Mouse (Mus musculus) embryonic facial prominence, embryonic 10.5 days (tissue): ENCODE measurements around the gene Mapk10. TPM values are rescaled to one million over a fixed set of nuclear protein-coding genes. Genes with fewer than 3 reads are reported as not detected.

ENCODE experiments used
- DNase-seq: peaks from one replicate; pipeline ENCODE4 v3.0.0-alpha.2; 2017; ENCODE audit warnings: low spot score
- H3K27ac ChIP-seq: fragments of 300-500 bp; sonication (generic); replicated peaks from 2 replicates; pipeline ENCODE4 v1.5.1; 2016; ENCODE audit warnings: mild to moderate bottlenecking
- H3K27me3 ChIP-seq: fragments of 300-500 bp; sonication (generic); replicated peaks from 2 replicates; pipeline ENCODE4 v1.6.1; 2016; ENCODE audit warnings: low read depth, mild to moderate bottlenecking; ENCODE audit not compliant: poor library complexity, severe bottlenecking
- H3K36me3 ChIP-seq: fragments of 300-500 bp; sonication (generic); replicated peaks from 2 replicates; pipeline ENCODE4 v1.6.1; 2016; ENCODE audit warnings: mild to moderate bottlenecking, moderate library complexity
- H3K4me1 ChIP-seq: fragments of 300-500 bp; sonication (generic); 2 replicates; pipeline ENCODE4 v1.6.1; 2016
- H3K4me3 ChIP-seq: fragments of 300-500 bp; sonication (generic); 2 replicates; pipeline ENCODE4 v1.5.1; 2016; ENCODE audit warnings: mild to moderate bottlenecking, moderate library complexity
- H3K9me3 ChIP-seq: fragments of 300-500 bp; sonication (generic); 2 replicates; pipeline ENCODE4 v1.6.1; 2016; ENCODE audit warnings: mild to moderate bottlenecking
- WGBS: fragments of 180-500 bp; shearing (Covaris S2); methylation state at CpG from one replicate; pipeline ENCODE4 v1.1.7; 2016; 5-methylcytosine and 5-hydroxymethylcytosine counted together
- polyA plus RNA-seq: library from polyadenylated mRNA; unstranded; fragments of >200 nt; fragmentation: Nextera tagmentation; extraction: Ambion mirVana; gene quantifications from 2 replicates; pipeline ENCODE4 v1.2.1, GENCODE M21; 2016

Gene Mapk10
- polyA plus RNA-seq, 1 experiment from 2014 or later = 6.6 TPM

DNA sequence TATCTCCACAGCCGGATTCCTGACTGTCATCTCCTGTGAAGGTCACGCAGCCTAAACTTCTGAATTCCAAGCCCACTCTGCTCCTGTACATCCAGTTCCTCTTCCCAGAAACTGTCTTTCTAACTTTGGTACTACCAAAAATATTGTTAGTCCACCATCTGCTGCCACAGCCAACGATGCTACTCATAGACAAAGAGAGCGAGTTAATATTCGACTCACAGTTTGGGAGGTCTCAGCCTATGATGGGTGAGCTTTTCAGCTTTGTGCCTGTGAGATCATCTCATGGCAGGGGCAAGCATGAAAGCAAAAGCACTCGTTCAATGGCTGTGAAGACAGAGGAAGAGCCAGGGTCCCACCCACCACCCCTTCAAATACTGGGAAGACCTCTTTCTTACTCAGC, 16.6 kb downstream of the Mapk10 start:
- H3K27me3 ChIP-seq = no peaks in the 10 kb centered on the region
- no peak overlapping the region for H3K4me3 ChIP-seq
- 83% methylated on average over 6 of the region's 6 CpGs for WGBS
- H3K9me3 ChIP-seq = no peaks in the 10 kb centered on the region
- no peaks in the 10 kb centered on the region for H3K36me3 ChIP-seq
- H3K4me1 ChIP-seq = no peaks in the 10 kb centered on the region
- no peak overlapping the region for H3K27ac ChIP-seq
- no peak for DNase-seq

GRCm38 (mm10) chr5:103193700-103194099, 17.4 kb downstream of the Mapk10 start:
- Histone ChIP-seq H3K9me3 (no peaks in the 10 kb centered on the region), H3K27me3 (no peaks in the 10 kb centered on the region), H3K36me3 (no peaks in the 10 kb centered on the region), H3K27ac (no peak overlapping the region), H3K4me1 (no peaks in the 10 kb centered on the region), H3K4me3 (no peak overlapping the region)
- 83% methylated on average over 3 of the region's 3 CpGs for WGBS
- no peak for DNase-seq

- Histone ChIP-seq H3K36me3 (no peaks in the 10 kb centered on the region), H3K4me3 (no peak overlapping the region), H3K9me3 (no peaks in the 10 kb centered on the region), H3K27me3 (no peaks in the 10 kb centered on the region), H3K4me1 (no peaks in the 10 kb centered on the region), H3K27ac (no peak overlapping the region)
- no peak for DNase-seq
- WGBS = 33% methylated on average over 4 of the region's 4 CpGs
Observed at GRCm38 (mm10) chr5:103191577-103191976, 19.6 kb downstream of the Mapk10 start.

DNA sequence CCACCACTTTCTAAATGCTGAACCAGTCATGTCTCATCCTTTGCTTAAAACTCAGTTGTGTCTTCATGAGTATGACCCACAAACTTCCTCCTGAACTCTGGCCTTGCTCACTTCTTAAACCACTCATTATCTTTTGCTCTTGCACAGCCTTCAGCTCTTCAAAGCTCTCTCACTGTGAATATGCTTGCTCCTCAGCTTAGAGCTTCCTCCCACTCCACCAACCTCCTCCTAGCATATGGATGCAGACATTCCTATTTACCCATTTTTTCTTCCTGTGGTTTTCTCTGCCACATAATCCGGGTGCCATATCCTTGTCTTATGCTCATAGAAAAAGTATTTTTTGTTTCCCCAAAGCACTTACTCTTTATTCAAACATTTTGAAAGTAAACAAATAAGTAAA, 26.9 kb downstream of the Mapk10 start:
- Histone ChIP-seq H3K4me1 (no peaks in the 10 kb centered on the region), H3K27me3 (no peaks in the 10 kb centered on the region), H3K27ac (no peak overlapping the region), H3K4me3 (no peak overlapping the region), H3K36me3 (no peaks in the 10 kb centered on the region), H3K9me3 (peaks cover 6% of the 10 kb centered on the region; the same call in 1 of the 2 replicates)
- DNase-seq = no peak
- WGBS = 96% methylated on average over 1 of the region's 1 CpGs

DNA sequence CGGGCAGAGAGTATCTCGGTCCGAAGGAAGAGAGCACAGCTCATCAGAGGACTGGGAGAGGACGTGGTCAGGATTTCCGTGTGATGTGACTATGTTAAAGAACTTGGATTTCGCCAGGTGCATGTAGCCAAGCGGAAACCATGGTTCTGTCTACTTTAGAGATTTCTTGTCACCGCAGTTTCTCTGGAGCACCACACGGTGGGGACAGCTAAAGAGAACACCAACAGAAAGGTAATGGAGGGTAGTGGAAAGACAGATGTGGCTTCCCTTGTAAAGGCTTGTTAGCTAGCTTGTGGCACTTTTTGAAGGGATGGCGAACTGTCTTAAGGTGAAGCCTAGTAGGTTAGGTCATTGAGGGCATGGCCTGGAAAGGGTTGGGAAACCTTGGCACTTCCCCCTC, 29.5 kb downstream of the Mapk10 start:
- 90% methylated on average over 10 of the region's 10 CpGs for WGBS
- no peaks in the 10 kb centered on the region for H3K27me3 ChIP-seq
- DNase-seq = no peak

DNA sequence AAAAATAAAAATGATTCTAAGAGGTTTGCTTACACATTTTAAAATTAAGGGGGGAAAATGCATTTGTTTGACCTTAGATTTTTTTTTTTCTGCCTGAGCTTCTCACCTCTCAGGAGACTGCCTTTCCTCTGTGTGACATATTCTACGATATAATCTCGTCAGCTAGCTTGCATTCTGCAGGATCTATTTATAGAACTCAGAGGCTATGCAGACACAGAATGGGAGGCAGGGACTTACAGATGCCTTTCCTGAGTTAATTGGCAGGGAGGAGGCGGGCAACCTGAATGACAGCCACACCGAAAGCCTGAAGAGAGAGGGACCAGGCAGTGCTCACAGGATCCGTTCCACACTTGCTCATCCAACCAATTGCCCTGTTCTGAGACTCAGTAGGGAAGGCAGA, 34.1 kb downstream of the Mapk10 start:
- DNase-seq = no peak
- Histone ChIP-seq H3K36me3 (no peaks in the 10 kb centered on the region), H3K9me3 (no peaks in the 10 kb centered on the region), H3K27ac (no peak overlapping the region), H3K4me3 (no peak overlapping the region), H3K27me3 (no peaks in the 10 kb centered on the region), H3K4me1 (peaks cover 6% of the 10 kb centered on the region)
- WGBS = 42% methylated on average over 5 of the region's 5 CpGs

More for the DNA sequence above, 29.5 kb downstream of the Mapk10 start:
- H3K4me1 ChIP-seq = peaks cover 6% of the 10 kb centered on the region
- H3K36me3 ChIP-seq = no peaks in the 10 kb centered on the region
- H3K9me3 ChIP-seq = peaks cover 6% of the 10 kb centered on the region; the same call in 1 of the 2 replicates
- no peak overlapping the region for H3K4me3 ChIP-seq
- no peak overlapping the region for H3K27ac ChIP-seq

GRCm38 (mm10) chr5:103175989-103176388, 35.1 kb downstream of the Mapk10 start:
- Histone ChIP-seq H3K9me3 (no peaks in the 10 kb centered on the region), H3K4me3 (no peak overlapping the region), H3K27me3 (no peaks in the 10 kb centered on the region), H3K4me1 (peaks cover 6% of the 10 kb centered on the region), H3K36me3 (no peaks in the 10 kb centered on the region), H3K27ac (no peak overlapping the region)
- no peak for DNase-seq
- WGBS = 87% methylated on average over 7 of the region's 7 CpGs

- Histone ChIP-seq H3K9me3 (0 out of 2 replicates have a peak, but pooled peaks cover 3% of the 10 kb centered on the region), H3K36me3 (no peaks in the 10 kb centered on the region), H3K27ac (no peak overlapping the region), H3K4me1 (peaks cover 6% of the 10 kb centered on the region), H3K27me3 (no peaks in the 10 kb centered on the region), H3K4me3 (no peak overlapping the region)
- 86% methylated on average over 7 of the region's 7 CpGs for WGBS
- no peak for DNase-seq
Observed at GRCm38 (mm10) chr5:103174607-103175006, 36.5 kb downstream of the Mapk10 start.

DNA sequence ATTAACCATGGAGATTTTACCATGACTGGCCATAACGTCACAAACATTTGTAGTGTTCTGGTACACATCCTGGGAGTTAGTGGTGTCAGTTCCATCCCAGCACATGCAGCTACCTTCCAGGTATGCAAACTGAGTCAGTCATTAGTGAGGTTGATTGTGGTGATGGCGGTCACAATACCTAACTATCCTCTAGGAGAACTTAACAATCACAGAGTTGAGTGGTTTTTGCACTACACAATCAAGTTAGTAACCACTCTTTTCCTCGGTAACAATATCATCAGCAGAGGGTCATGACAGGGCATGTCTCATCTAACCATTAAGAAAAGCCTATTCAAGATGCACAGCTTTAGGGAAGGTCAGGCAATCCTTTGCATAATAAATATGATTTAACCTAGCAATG, 39.9 kb downstream of the Mapk10 start:
- H3K36me3 ChIP-seq = no peaks in the 10 kb centered on the region
- no peaks in the 10 kb centered on the region for H3K27me3 ChIP-seq
- H3K9me3 ChIP-seq = 0 out of 2 replicates have a peak, but pooled peaks cover 6% of the 10 kb centered on the region
- H3K27ac ChIP-seq = no peak overlapping the region
- 87% methylated on average over 3 of the region's 3 CpGs for WGBS
- H3K4me1 ChIP-seq = no peaks in the 10 kb centered on the region
- no peak overlapping the region for H3K4me3 ChIP-seq
- DNase-seq = no peak

DNA sequence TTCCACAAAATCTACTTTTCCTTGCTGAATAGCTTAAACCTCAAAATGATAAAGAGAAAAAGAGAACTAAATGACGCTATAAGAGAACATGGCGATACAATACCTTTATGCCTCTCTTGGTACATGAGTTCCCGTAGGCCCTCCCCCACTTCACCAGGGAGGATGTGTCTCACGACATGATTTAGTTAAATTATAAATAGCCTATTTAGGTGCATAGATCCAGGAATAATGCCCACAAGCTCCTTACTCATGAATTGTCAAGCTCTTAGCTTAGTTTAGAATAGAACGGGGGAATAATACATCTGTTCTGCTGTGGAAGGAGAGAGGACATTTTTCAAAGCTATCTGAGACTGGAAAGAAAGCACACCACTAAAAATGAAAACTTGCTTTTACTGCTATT, 43.8 kb downstream of the Mapk10 start:
- no peaks in the 10 kb centered on the region for H3K4me1 ChIP-seq
- no peaks in the 10 kb centered on the region for H3K27me3 ChIP-seq
- 0 out of 2 replicates have a peak, but pooled peaks cover 6% of the 10 kb centered on the region for H3K9me3 ChIP-seq
- no peak for DNase-seq
- 89% methylated on average over 5 of the region's 5 CpGs for WGBS
- H3K27ac ChIP-seq = no peak overlapping the region
- no peaks in the 10 kb centered on the region for H3K36me3 ChIP-seq
- H3K4me3 ChIP-seq = no peak overlapping the region

- 0 out of 2 replicates have a peak, but pooled peaks cover 6% of the 10 kb centered on the region for H3K9me3 ChIP-seq
- H3K4me3 ChIP-seq = no peak overlapping the region
- whole genome bisulfite sequencing = 80% methylated on average over 2 of the region's 2 CpGs
- H3K36me3 ChIP-seq = no peaks in the 10 kb centered on the region
- H3K4me1 ChIP-seq = 0 out of 2 replicates have a peak, but pooled peaks cover 1% of the 10 kb centered on the region
- no peak overlapping the region for H3K27ac ChIP-seq
- no peaks in the 10 kb centered on the region for H3K27me3 ChIP-seq
- no peak for DNase-seq
Observed at GRCm38 (mm10) chr5:103166755-103167154, 44.4 kb downstream of the Mapk10 start.

- Histone ChIP-seq H3K27me3 (no peaks in the 10 kb centered on the region), H3K36me3 (no peaks in the 10 kb centered on the region), H3K4me3 (no peak overlapping the region), H3K9me3 (no peaks in the 10 kb centered on the region), H3K4me1 (0 out of 2 replicates have a peak, but pooled peaks cover 4% of the 10 kb centered on the region), H3K27ac (no peak overlapping the region)
- no peak for DNase-seq
- WGBS = 91% methylated on average over 3 of the region's 3 CpGs
Observed at GRCm38 (mm10) chr5:103164022-103164421, 47.1 kb downstream of the Mapk10 start.

DNA sequence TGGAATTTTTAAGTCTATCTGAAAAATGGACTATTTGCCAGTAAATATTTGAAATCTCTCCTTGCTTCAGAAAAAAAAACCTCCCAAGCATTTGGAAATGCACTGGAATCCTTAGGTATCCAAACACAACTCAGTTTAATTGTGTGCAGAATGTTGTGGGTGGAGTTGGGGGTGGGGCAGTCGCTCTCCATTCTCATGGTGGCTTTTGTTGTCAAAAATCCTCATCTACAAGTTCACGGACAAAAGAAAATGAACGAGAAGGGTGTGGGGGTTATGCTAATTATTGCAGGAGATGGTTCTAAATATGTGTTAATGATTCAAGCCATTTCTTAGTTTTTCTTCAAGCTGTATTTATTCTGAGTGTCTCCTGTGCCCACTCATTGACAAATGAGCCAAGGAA, 49.6 kb downstream of the Mapk10 start:
- Histone ChIP-seq H3K36me3 (no peaks in the 10 kb centered on the region), H3K27me3 (no peaks in the 10 kb centered on the region), H3K4me1 (0 out of 2 replicates have a peak, but pooled peaks cover 4% of the 10 kb centered on the region), H3K4me3 (no peak overlapping the region), H3K27ac (no peak overlapping the region), H3K9me3 (no peaks in the 10 kb centered on the region)
- 58% methylated on average over 3 of the region's 3 CpGs for WGBS
- DNase-seq = no peak

- H3K27ac ChIP-seq = no peak overlapping the region
- H3K9me3 ChIP-seq = no peaks in the 10 kb centered on the region
- WGBS = 35% methylated on average over 1 of the region's 1 CpGs
- H3K27me3 ChIP-seq = no peaks in the 10 kb centered on the region
- no peaks in the 10 kb centered on the region for H3K36me3 ChIP-seq
- no peak for DNase-seq
- no peak overlapping the region for H3K4me3 ChIP-seq
- 0 out of 2 replicates have a peak, but pooled peaks cover 4% of the 10 kb centered on the region for H3K4me1 ChIP-seq
Observed at GRCm38 (mm10) chr5:103161196-103161540, 50.0 kb downstream of the Mapk10 start.
